Mouse (Mus musculus) midbrain, embryonic 11.5 days (tissue): ENCODE results near the gene Tfe3. TPM values are rescaled to one million over a fixed set of nuclear protein-coding genes. Genes with fewer than 3 reads are reported as not detected.
"Not testable (repeated sequence)": the region's sequence is repeated elsewhere in the genome, so short reads cannot be mapped to it uniquely, and the experiment has no call there.

Experiments
- ATAC-seq: fragments of 200-750 bp; cut with Nextera tagmentation; 2 replicates; pipeline ENCODE4 v1.8.0; 2017; ENCODE audit warnings: moderate TSS enrichment, moderate library complexity; ENCODE audit not compliant: low FRiP score
- DNase-seq: peaks from one replicate; pipeline ENCODE4 v3.0.0; 2015; ENCODE audit warnings: low spot score; ENCODE audit errors: missing footprints
- H3K27ac ChIP-seq: fragments of 300-500 bp; sonication (generic); 2 replicates; pipeline ENCODE4 v1.5.1; 2014; ENCODE audit warnings: low read depth, low read length
- H3K27me3 ChIP-seq: fragments of 300-500 bp; sonication (generic); 2 replicates; pipeline ENCODE4 v1.6.1; 2014; ENCODE audit warnings: mild to moderate bottlenecking, low read length, moderate library complexity, mixed read lengths; ENCODE audit not compliant: control insufficient read depth, insufficient read depth
- H3K36me3 ChIP-seq: fragments of 300-500 bp; sonication (generic); 2 replicates; pipeline ENCODE4 v1.6.1; 2014; ENCODE audit warnings: mild to moderate bottlenecking, low read length, moderate library complexity, mixed read lengths; ENCODE audit not compliant: control insufficient read depth, insufficient read depth
- H3K4me1 ChIP-seq: fragments of 300-500 bp; sonication (generic); 2 replicates; pipeline ENCODE4 v1.6.1; 2014; ENCODE audit warnings: low read length; ENCODE audit not compliant: control insufficient read depth, insufficient read depth
- H3K4me2 ChIP-seq: fragments of 300-500 bp; sonication (generic); 2 replicates; pipeline ENCODE4 v1.6.1; 2014; ENCODE audit warnings: mild to moderate bottlenecking, moderate library complexity
- H3K4me3 ChIP-seq: fragments of 300-500 bp; sonication (generic); 2 replicates; pipeline ENCODE4 v1.5.1; 2014; ENCODE audit warnings: low read depth, low read length
- H3K9ac ChIP-seq: fragments of 300-500 bp; sonication (generic); 2 replicates; pipeline ENCODE4 v1.6.1; 2014; ENCODE audit warnings: low read length
- H3K9me3 ChIP-seq: fragments of 300-500 bp; sonication (generic); 2 replicates; pipeline ENCODE4 v1.6.1; 2016; ENCODE audit warnings: low read length; ENCODE audit not compliant: control insufficient read depth
- WGBS: fragments of 180-500 bp; shearing (Covaris S2); extraction: QIAGEN DNeasy Blood & Tissue Kit; methylation state at CpG from one replicate; pipeline ENCODE4 v1.1.7; 2014; 5-methylcytosine and 5-hydroxymethylcytosine counted together
- polyA plus RNA-seq: library from polyadenylated mRNA; unstranded; fragments of >200 nt; fragmentation: Nextera tagmentation; extraction: Ambion mirVana; gene quantifications from 2 replicates; pipeline ENCODE4 v1.2.1, GENCODE M21; 2014

The Tfe3 gene
- polyA plus RNA-seq, 1 experiment from 2014 or later, result 20.6 TPM

- Histone ChIP-seq H3K4me1 (peaks cover 3% of the 10 kb centered on the region; the same call in 1 of the 2 replicates), H3K9ac (peak within 1 kb of the TSS; percentile 68), H3K27ac (no peak within 1 kb of the TSS), H3K9me3 (no peaks in the 10 kb centered on the region), H3K4me2 (peak within 1 kb of the TSS; percentile 59), H3K27me3 (no peaks in the 10 kb centered on the region), H3K4me3 (peak within 1 kb of the TSS; percentile 49), H3K36me3 (no peaks in the 10 kb centered on the region)
- DNase-seq (peak; percentile 95), ATAC-seq (peak; percentile 93)
- 14% methylated on average over 24 of the region's 24 CpGs for WGBS
Observed at GRCm38 (mm10) chrX:7789542-7790136, 27.3 kb downstream of the Tfe3 start, which contains the start of gene Gripap1. Gene Gripap1 (plus strand): TSS chrX:7789765.

DNA sequence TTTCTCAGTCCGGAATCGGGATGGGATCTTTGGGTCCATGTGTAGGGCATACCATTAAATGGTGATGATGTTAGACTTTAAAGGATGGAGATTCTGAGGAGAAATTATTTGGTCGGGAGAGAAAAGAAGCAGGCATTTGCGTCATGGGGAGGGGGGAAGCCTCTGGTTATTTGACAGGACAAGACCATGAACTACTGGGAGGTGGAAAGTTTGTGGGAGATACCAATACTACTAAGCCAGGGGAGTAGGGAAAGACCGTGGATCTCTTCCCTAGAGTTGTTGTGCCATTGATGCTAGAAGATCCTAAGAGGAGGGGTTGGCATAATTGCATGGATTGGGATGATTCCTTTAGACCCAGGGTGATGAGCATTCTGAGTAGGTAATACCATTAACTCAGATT is 27.9 kb downstream of the Tfe3 start:
- H3K9ac ChIP-seq, result peak overlapping the region; percentile 68
- WGBS, result 20% methylated on average over 5 of the region's 5 CpGs
- DNase-seq (no peak), ATAC-seq (peak; percentile 22; the same call in 1 of the 2 replicates)
- H3K27ac ChIP-seq, result no peak overlapping the region
- H3K36me3 ChIP-seq, result no peaks in the 10 kb centered on the region
- no peaks in the 10 kb centered on the region for H3K9me3 ChIP-seq
- peaks cover 3% of the 10 kb centered on the region; the same call in 1 of the 2 replicates for H3K4me1 ChIP-seq
- peak overlapping the region; percentile 59 for H3K4me2 ChIP-seq
- H3K27me3 ChIP-seq, result no peaks in the 10 kb centered on the region
- peak overlapping the region; percentile 49 for H3K4me3 ChIP-seq

DNA sequence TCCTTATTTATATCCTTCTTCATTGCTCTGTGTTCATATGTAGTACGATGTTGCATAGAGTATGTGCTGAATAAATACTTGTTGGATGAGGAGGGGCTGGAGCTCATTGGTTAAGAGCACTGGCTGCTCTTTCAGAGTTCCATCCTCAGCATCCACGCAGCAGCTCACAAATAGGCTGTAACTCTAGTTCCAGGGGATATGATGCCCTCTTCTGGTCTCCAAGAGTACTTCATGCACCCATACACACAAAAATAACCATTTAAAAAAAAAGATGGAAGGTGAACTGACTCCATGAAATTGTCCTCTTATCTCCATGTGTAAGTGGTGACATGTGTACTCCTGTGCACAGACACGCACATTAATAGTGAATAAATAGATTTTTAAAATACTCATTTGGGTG is 31.0 kb downstream of the Tfe3 start:
- 40% methylated on average over 3 of the region's 3 CpGs for WGBS

GRCm38 (mm10) chrX:7795016-7795415 is 32.7 kb downstream of the Tfe3 start:
- Histone ChIP-seq H3K4me2 (no peak overlapping the region), H3K4me1 (peaks cover 3% of the 10 kb centered on the region; the same call in 1 of the 2 replicates), H3K27me3 (no peaks in the 10 kb centered on the region), H3K4me3 (no peak overlapping the region), H3K36me3 (no peaks in the 10 kb centered on the region; the same call in 1 of the 2 replicates), H3K9me3 (no peaks in the 10 kb centered on the region), H3K27ac (no peak overlapping the region), H3K9ac (no peak overlapping the region)
- no peak for DNase-seq
- no peak for ATAC-seq
- 35% methylated on average over 7 of the region's 7 CpGs for WGBS

More for the DNA sequence above, 31.0 kb downstream of the Tfe3 start:
- H3K27ac ChIP-seq, result no peak overlapping the region
- DNase-seq (no peak), ATAC-seq (no peak)
- no peak overlapping the region for H3K9ac ChIP-seq
- no peaks in the 10 kb centered on the region for H3K27me3 ChIP-seq
- H3K9me3 ChIP-seq, result no peaks in the 10 kb centered on the region
- peaks cover 3% of the 10 kb centered on the region; the same call in 1 of the 2 replicates for H3K4me1 ChIP-seq
- H3K4me2 ChIP-seq, result no peak overlapping the region
- H3K36me3 ChIP-seq, result no peaks in the 10 kb centered on the region
- H3K4me3 ChIP-seq, result no peak overlapping the region

GRCm38 (mm10) chrX:7797327-7797726 is 35.0 kb downstream of the Tfe3 start:
- H3K27ac ChIP-seq, result no peak overlapping the region
- no peak for ATAC-seq
- no peaks in the 10 kb centered on the region for H3K4me1 ChIP-seq

DNA sequence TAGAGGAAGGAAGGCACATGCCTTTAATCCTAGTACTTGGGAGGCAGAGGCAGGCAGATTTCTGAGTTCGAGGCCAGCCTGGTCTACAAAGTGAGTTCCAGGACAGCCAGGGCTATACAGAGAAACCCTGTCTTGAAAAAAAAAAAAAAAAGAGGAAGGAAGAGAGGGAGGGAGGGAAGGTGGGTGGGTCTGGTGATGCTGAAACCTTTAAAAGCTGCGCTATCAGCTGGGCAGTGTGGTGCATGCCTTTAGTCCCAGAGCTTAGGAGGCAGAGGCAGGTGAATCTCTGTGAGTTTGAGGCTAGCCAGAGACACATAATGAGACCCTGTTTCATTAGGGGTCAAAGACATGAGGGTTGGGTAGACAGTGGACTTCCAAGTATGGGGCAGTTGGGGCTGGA is 39.8 kb downstream of the Tfe3 start:
- not testable (repeated sequence) for H3K4me2 ChIP-seq, H3K4me3 ChIP-seq, H3K9ac ChIP-seq, DNase-seq, H3K36me3 ChIP-seq, H3K9me3 ChIP-seq, ATAC-seq, H3K27me3 ChIP-seq, H3K27ac ChIP-seq, H3K4me1 ChIP-seq
- WGBS, result 96% methylated on average over 2 of the region's 2 CpGs

More at GRCm38 (mm10) chrX:7797327-7797726, 35.0 kb downstream of the Tfe3 start:
- no peak overlapping the region for H3K4me2 ChIP-seq
- DNase-seq, result no peak
- no peak overlapping the region for H3K9ac ChIP-seq
- H3K9me3 ChIP-seq, result no peaks in the 10 kb centered on the region
- H3K27me3 ChIP-seq, result no peaks in the 10 kb centered on the region
- no peaks in the 10 kb centered on the region; the same call in 1 of the 2 replicates for H3K36me3 ChIP-seq
- 88% methylated on average over 3 of the region's 3 CpGs for WGBS
- no peak overlapping the region for H3K4me3 ChIP-seq

DNA sequence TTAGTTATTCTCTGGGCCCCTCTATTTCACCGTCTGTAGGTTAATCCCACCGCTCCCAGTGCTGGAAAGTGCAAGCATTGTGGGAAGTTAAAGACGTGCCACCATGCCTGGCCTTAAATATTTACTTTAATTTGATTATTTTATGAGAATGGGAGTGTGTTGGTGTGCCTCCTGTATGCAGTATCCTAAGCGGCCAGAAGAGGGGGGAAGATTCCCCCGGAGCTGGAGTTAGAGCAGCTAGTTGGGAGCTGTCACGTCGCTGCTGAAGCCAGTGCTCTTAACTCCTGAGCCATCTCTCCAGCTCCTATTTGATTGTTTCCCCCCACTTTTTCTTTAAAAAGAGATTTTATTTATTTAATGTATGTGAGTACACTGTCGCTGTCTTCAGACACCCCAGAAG is 52.7 kb downstream of the Tfe3 start:
- ATAC-seq, H3K4me1 ChIP-seq, H3K9ac ChIP-seq, H3K4me2 ChIP-seq, H3K4me3 ChIP-seq, H3K27ac ChIP-seq, H3K27me3 ChIP-seq, H3K36me3 ChIP-seq, H3K9me3 ChIP-seq, DNase-seq: not testable (repeated sequence)
- 51% methylated on average over 8 of the region's 8 CpGs for whole genome bisulfite sequencing

DNA sequence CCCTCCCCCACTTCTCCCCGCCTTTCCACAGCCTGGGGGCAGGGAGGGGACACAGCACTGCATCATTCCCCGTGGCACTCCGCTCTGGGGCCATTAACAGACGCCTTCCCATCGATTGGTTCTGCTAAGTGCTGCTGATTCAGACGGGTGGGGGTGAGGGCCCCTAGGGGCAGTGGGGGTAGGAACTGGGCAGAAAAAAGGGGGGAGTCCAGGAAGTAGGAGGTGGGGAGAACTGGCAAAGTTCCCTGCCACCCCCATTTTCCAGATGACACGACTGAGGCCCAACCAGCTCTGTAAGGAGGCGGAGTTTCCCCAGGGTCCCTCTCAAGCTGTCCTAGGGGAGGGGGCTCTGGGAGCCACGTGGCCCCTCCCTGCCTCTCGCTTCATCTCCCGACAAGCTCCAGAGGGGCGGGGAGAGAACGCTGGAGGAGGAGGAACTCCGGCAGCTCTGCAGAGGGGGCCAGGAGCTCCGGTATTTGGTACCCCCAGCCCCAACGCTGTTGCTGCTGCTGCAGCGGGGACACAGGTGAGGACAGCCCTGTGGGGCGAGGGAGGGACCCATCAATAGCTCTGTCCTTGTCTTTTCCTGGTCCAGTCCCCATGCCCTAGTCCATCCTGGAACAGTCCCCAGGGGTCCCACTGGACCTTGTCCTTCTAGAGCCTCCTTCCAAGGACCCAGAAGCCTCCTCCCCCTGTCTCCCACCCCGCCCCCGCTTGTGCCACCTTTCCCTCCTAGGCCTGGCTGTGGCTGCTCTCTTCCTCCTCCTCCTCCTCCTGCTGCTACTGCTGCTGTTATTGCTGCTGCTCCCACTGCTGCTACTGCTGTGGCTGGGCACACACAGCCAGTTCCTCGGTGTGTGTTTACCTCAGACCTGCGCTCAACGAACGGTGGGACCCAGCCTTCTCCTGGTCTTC is 59.8 kb downstream of the Tfe3 start, which contains the start of gene Kcnd1:
Gene Kcnd1 (plus strand): TSS at position 425 of the 915 bp plus-strand sequence.
- ATAC-seq (peak; percentile 52), DNase-seq (peak; percentile 82)
- WGBS, result 26% methylated on average over 21 of the region's 24 CpGs
- Histone ChIP-seq H3K36me3 (no peaks in the 10 kb centered on the region), H3K4me2 (peak within 1 kb of the TSS; percentile 37), H3K9ac (peak within 1 kb of the TSS; percentile 24; the same call in 1 of the 2 replicates), H3K4me1 (no peaks in the 10 kb centered on the region), H3K4me3 (peak within 1 kb of the TSS; percentile 18; the same call in 1 of the 2 replicates), H3K27ac (no peak within 1 kb of the TSS), H3K27me3 (no peaks in the 10 kb centered on the region), H3K9me3 (no peaks in the 10 kb centered on the region)
